ENCODE assay signal across 10 mouse cellular contexts in genomic region chr15:86188186-86188585, GRCm38 (mm10). TPM values are rescaled to one million over a fixed set of nuclear protein-coding genes. Genes with fewer than 3 reads are reported as not detected.
DNase-seq lines count a peak whose midpoint lies in the region; ATAC-seq lines count a peak whose summit lies in the region.
"Had no signal": no experiment of that assay in that cellular context is flagged by ENCODE, and none has a peak within 500 bp of the region (broad histone marks: within the 10 kb centered on the region; RNA-seq: fewer than 3 reads in every experiment).

No protein-coding gene starts in this region.

- H3K36me3 ChIP-seq in heart, embryonic 11.5 days (ENCODE audit: control insufficient read depth, insufficient read depth, low read length), result no peaks in the 10 kb centered on the region
- H3K36me3 ChIP-seq in forebrain, embryonic 14.5 days (ENCODE audit: control insufficient read depth, insufficient read depth, low read length), result no peaks in the 10 kb centered on the region
- H3K36me3 ChIP-seq: embryonic facial prominence, embryonic 15.5 days; G1E had no signal

- no peak for ATAC-seq in heart, embryonic 11.5 days (replicated peaks; ENCODE audit: insufficient number of reproducible peaks, low FRiP score, low TSS enrichment)
- peak; percentile 11; the same call in 1 of the 2 replicates for ATAC-seq in forebrain, embryonic 14.5 days

- H3K27ac ChIP-seq in heart, embryonic 11.5 days (ENCODE audit: low read depth, low read length), result no peak overlapping the region
- H3K27ac ChIP-seq in forebrain, embryonic 14.5 days (ENCODE audit: low read depth, low read length), result peak overlapping the region; percentile 33; the same call in 1 of the 2 replicates

- DNase-seq in heart, adult 18-20 months, result peak; percentile 59 to 72
- peak; percentile 66 for DNase-seq in NIH3T3 (ENCODE audit: low read depth)
- peak; percentile 63 for DNase-seq in forebrain, embryonic 14.5 days (ENCODE audit: low spot score)
- DNase-seq in kidney, adult 18-20 months, result peak; percentile 54
- peak; percentile 68 for DNase-seq in retina, embryonic 14.5 days (ENCODE audit: low spot score)
- DNase-seq in urinary bladder, postnatal 4 days (ENCODE audit: low spot score in 2 of 2), result no peak
- DNase-seq in ovary, postnatal 10 days (ENCODE audit: low spot score), result no peak

- no peak overlapping the region for H3K9ac ChIP-seq in heart, embryonic 11.5 days (ENCODE audit: low read depth, low read length)
- peak overlapping the region; percentile 22; the same call in 1 of the 2 replicates for H3K9ac ChIP-seq in forebrain, embryonic 14.5 days (ENCODE audit: low read length)
- H3K9ac ChIP-seq: embryonic facial prominence, embryonic 15.5 days had no signal

- H3K4me2 ChIP-seq in heart, embryonic 11.5 days, result no peak overlapping the region
- no peak overlapping the region for H3K4me2 ChIP-seq in forebrain, embryonic 14.5 days (ENCODE audit: low read length)
- H3K4me2 ChIP-seq: embryonic facial prominence, embryonic 15.5 days had no signal

- 55% methylated on average over 5 of the region's 5 CpGs for WGBS in heart, embryonic 11.5 days (ENCODE audit: insufficient replicate concordance)
- 30% methylated on average over 5 of the region's 5 CpGs for WGBS in forebrain, embryonic 14.5 days

- H3K4me1 ChIP-seq in heart, embryonic 11.5 days (ENCODE audit: control insufficient read depth, insufficient read depth, low read length), result peaks cover 22% of the 10 kb centered on the region
- H3K4me1 ChIP-seq in forebrain, embryonic 14.5 days (ENCODE audit: control insufficient read depth, insufficient read depth, low read length), result peaks cover 4% of the 10 kb centered on the region

- H3K27me3 ChIP-seq in heart, embryonic 11.5 days (ENCODE audit: control insufficient read depth, insufficient read depth, low read length), result 0 out of 2 replicates have a peak, but pooled peaks cover 3% of the 10 kb centered on the region
- no peaks in the 10 kb centered on the region for H3K27me3 ChIP-seq in forebrain, embryonic 14.5 days (replicated peaks; ENCODE audit: control insufficient read depth, insufficient read depth, low read length)
- H3K27me3 ChIP-seq: embryonic facial prominence, embryonic 15.5 days had no signal

- H3K9me3 ChIP-seq in heart, embryonic 11.5 days (replicated peaks; ENCODE audit: control insufficient read depth, low read length), result no peaks in the 10 kb centered on the region
- no peaks in the 10 kb centered on the region for H3K9me3 ChIP-seq in forebrain, embryonic 14.5 days (replicated peaks; ENCODE audit: control insufficient read depth, low read length)
- H3K9me3 ChIP-seq: embryonic facial prominence, embryonic 15.5 days; G1E had no signal

- no peak overlapping the region for H3K4me3 ChIP-seq in heart, embryonic 11.5 days (ENCODE audit: low read depth, low read length)
- no peak overlapping the region for H3K4me3 ChIP-seq in forebrain, embryonic 14.5 days (ENCODE audit: low read depth, low read length)
- H3K4me3 ChIP-seq: embryonic facial prominence, embryonic 15.5 days had no signal

RNA-seq across cellular contexts. Expression of gene Cerk, which starts 2.2 kb away (rescaled TPM):
- total RNA-seq in heart, adult 18-20 months (2021), result 10 to 100 TPM; 29.2 to 32.0 TPM
- 10.1 and 10.6 TPM in 2 replicates for polyA plus RNA-seq in heart, embryonic 11.5 days (2014; fragmentation: Nextera tagmentation; extraction: Ambion mirVana)
- 20.8 and 21.3 TPM in 2 replicates for polyA plus RNA-seq in forebrain, embryonic 14.5 days (2014; fragmentation: Nextera tagmentation; extraction: Ambion mirVana)

RNA-seq across cellular contexts. Expression of gene Tbc1d22a, which starts 26.1 kb away (rescaled TPM):
- 10 to 100 TPM; 25.7 to 26.0 TPM for total RNA-seq in heart, adult 18-20 months (2021)
- 6.0 and 7.3 TPM in 2 replicates for polyA plus RNA-seq in heart, embryonic 11.5 days (2014; fragmentation: Nextera tagmentation; extraction: Ambion mirVana)
- polyA plus RNA-seq in forebrain, embryonic 14.5 days (2014; fragmentation: Nextera tagmentation; extraction: Ambion mirVana), result 8.0 and 9.4 TPM in 2 replicates

Comparison
In these comparisons a context has a peak if more than half of its experiments do, and no peak if none do; other contexts are left out.
1. DNase-seq: peak in heart, adult 18-20 months (2 of 2), NIH3T3 (single experiment), forebrain, embryonic 14.5 days (single experiment), kidney, adult 18-20 months (single experiment) and retina, embryonic 14.5 days (single experiment); none in urinary bladder, postnatal 4 days (0 of 2) and ovary, postnatal 10 days (single experiment).